8 mouse cellular contexts compared by ENCODE assay signal in genomic region chr9:121403699-121404098, GRCm38 (mm10).
DNase-seq lines count a peak whose midpoint lies in the region; ATAC-seq lines count a peak whose summit lies in the region.

No protein-coding gene starts in this region.

- ATAC-seq in heart, embryonic 14.5 days (ENCODE audit: insufficient number of reproducible peaks, insufficient read depth, low FRiP score, low read depth) = no peak
- ATAC-seq in forebrain, embryonic 16.5 days = peak; percentile 24

- H3K4me2 ChIP-seq in heart, embryonic 14.5 days (ENCODE audit: low read length) = peak overlapping the region; percentile 31; the same call in 1 of the 2 replicates
- peak overlapping the region; percentile 73 for H3K4me2 ChIP-seq in forebrain, embryonic 16.5 days (ENCODE audit: low read length)

- no peaks in the 10 kb centered on the region for H3K27me3 ChIP-seq in heart, embryonic 14.5 days (ENCODE audit: control insufficient read depth, insufficient read depth, low read length)
- H3K27me3 ChIP-seq in embryonic facial prominence, embryonic 10.5 days (replicated peaks; ENCODE audit: low read depth, poor library complexity, severe bottlenecking) = no peaks in the 10 kb centered on the region
- no peaks in the 10 kb centered on the region for H3K27me3 ChIP-seq in forebrain, embryonic 16.5 days (replicated peaks; ENCODE audit: control insufficient read depth, insufficient read depth, low read length)
- H3K27me3 ChIP-seq in midbrain, embryonic 10.5 days (ENCODE audit: low read depth, poor library complexity, severe bottlenecking) = no peaks in the 10 kb centered on the region

- no peaks in the 10 kb centered on the region for H3K9me3 ChIP-seq in heart, embryonic 14.5 days (ENCODE audit: control insufficient read depth, low read length)
- no peaks in the 10 kb centered on the region for H3K9me3 ChIP-seq in embryonic facial prominence, embryonic 10.5 days
- no peaks in the 10 kb centered on the region for H3K9me3 ChIP-seq in forebrain, embryonic 16.5 days (ENCODE audit: control insufficient read depth, low read length)
- H3K9me3 ChIP-seq in midbrain, embryonic 10.5 days (replicated peaks) = no peaks in the 10 kb centered on the region

- intact Hi-C loops in heart, postnatal 25 days (cut with DNase I) = no loop called here

- no peak overlapping the region for H3K9ac ChIP-seq in heart, embryonic 14.5 days (ENCODE audit: low read length)
- peak overlapping the region; percentile 67 for H3K9ac ChIP-seq in forebrain, embryonic 16.5 days (replicated peaks; ENCODE audit: low read depth, low read length)

- peaks cover 3 to 4% of the 10 kb centered on the region in 2 experiments; a peak in 3 of 4 replicates for H3K4me1 ChIP-seq in heart, embryonic 14.5 days (ENCODE audit: control insufficient read depth in 2 of 2, insufficient read depth in 2 of 2, low read length in 2 of 2)
- H3K4me1 ChIP-seq in embryonic facial prominence, embryonic 10.5 days = peaks cover 17% of the 10 kb centered on the region
- H3K4me1 ChIP-seq in forebrain, embryonic 16.5 days (replicated peaks; ENCODE audit: control insufficient read depth, insufficient read depth, low read length) = peaks cover 57% of the 10 kb centered on the region
- peaks cover 18% of the 10 kb centered on the region for H3K4me1 ChIP-seq in midbrain, embryonic 10.5 days

- no peak for DNase-seq in heart, postnatal 25 days (ENCODE audit: low spot score)
- DNase-seq in embryonic facial prominence, embryonic 10.5 days (ENCODE audit: low spot score) = no peak
- no peak for DNase-seq in midbrain, embryonic 10.5 days (ENCODE audit: low spot score)
- no peak for DNase-seq in T-cell, adult 2 months (ENCODE audit: low spot score)
- DNase-seq in c-Kit-positive CD71-positive TER-119-positive erythroid progenitor cells, embryonic 14.5 days (ENCODE audit: low spot score) = no peak
- DNase-seq in embryo, embryonic 9.5 days (ENCODE audit: extremely low spot score) = no peak

- WGBS in heart, embryonic 14.5 days = 75% methylated on average over 11 of the region's 11 CpGs
- 74% methylated on average over 11 of the region's 11 CpGs for WGBS in embryonic facial prominence, embryonic 10.5 days
- WGBS in forebrain, embryonic 16.5 days = 36% methylated on average over 11 of the region's 11 CpGs
- 86% methylated on average over 11 of the region's 11 CpGs for whole genome bisulfite sequencing in midbrain, embryonic 10.5 days

- no peak overlapping the region for H3K27ac ChIP-seq in heart, embryonic 14.5 days (replicated peaks in 1 of 2; ENCODE audit: control insufficient read depth in 1 of 2, insufficient read depth in 1 of 2, low read depth in 2 of 2, low read length in 2 of 2)
- peak overlapping the region; percentile 55 for H3K27ac ChIP-seq in embryonic facial prominence, embryonic 10.5 days (replicated peaks)
- peak overlapping the region; percentile 94 for H3K27ac ChIP-seq in forebrain, embryonic 16.5 days (ENCODE audit: low read length)
- H3K27ac ChIP-seq in midbrain, embryonic 10.5 days (replicated peaks) = peak overlapping the region; percentile 67

- no peak overlapping the region for H3K4me3 ChIP-seq in heart, embryonic 14.5 days (ENCODE audit: control insufficient read depth in 1 of 2, insufficient read depth in 1 of 2, low read depth in 1 of 2, low read length in 2 of 2)
- H3K4me3 ChIP-seq in embryonic facial prominence, embryonic 10.5 days = peak overlapping the region; percentile 47
- H3K4me3 ChIP-seq in forebrain, embryonic 16.5 days (replicated peaks; ENCODE audit: low read length) = peak overlapping the region; percentile 61
- peak overlapping the region; percentile 30; the same call in 1 of the 2 replicates for H3K4me3 ChIP-seq in midbrain, embryonic 10.5 days

- H3K36me3 ChIP-seq in heart, embryonic 14.5 days (ENCODE audit: control insufficient read depth, insufficient read depth, low read length) = peaks cover 15% of the 10 kb centered on the region; the same call in 1 of the 2 replicates
- H3K36me3 ChIP-seq in embryonic facial prominence, embryonic 10.5 days (replicated peaks) = no peaks in the 10 kb centered on the region
- H3K36me3 ChIP-seq in forebrain, embryonic 16.5 days (ENCODE audit: control insufficient read depth, insufficient read depth) = no peaks in the 10 kb centered on the region; the same call in 1 of the 2 replicates
- H3K36me3 ChIP-seq in midbrain, embryonic 10.5 days = peaks cover 23% of the 10 kb centered on the region

Comparison
In these comparisons a context has a peak if more than half of its experiments do, and no peak if none do; other contexts are left out.
1. H3K27ac ChIP-seq: peak in embryonic facial prominence, embryonic 10.5 days (single experiment), forebrain, embryonic 16.5 days (single experiment) and midbrain, embryonic 10.5 days (single experiment); none in heart, embryonic 14.5 days (0 of 2).
2. H3K4me3 ChIP-seq: peak in embryonic facial prominence, embryonic 10.5 days (single experiment), forebrain, embryonic 16.5 days (single experiment) and midbrain, embryonic 10.5 days (single experiment); none in heart, embryonic 14.5 days (0 of 2).